Mouse (Mus musculus) WW6 (cell line): Measurements from ENCODE around the gene Coq2.

Experiments used
- DNase-seq: peaks from one replicate; pipeline ENCODE4 v3.0.0-alpha.2; 2013; ENCODE audit warnings: low read depth, low spot score

Coq2 gene

GRCm38 (mm10) chr5:100663011-100663410 lies 11.9 kb downstream of the Coq2 start:
- DNase-seq: no peak

GRCm38 (mm10) chr5:100658460-100658859 lies 16.5 kb downstream of the Coq2 start:
- DNase-seq: no peak

GRCm38 (mm10) chr5:100656352-100656751 lies 18.6 kb downstream of the Coq2 start:
- no peak for DNase-seq

GRCm38 (mm10) chr5:100652327-100652726 lies 22.6 kb downstream of the Coq2 start:
- no peak for DNase-seq

- DNase-seq: no peak
Measured at GRCm38 (mm10) chr5:100651486-100651885, 23.5 kb downstream of the Coq2 start.

- no peak for DNase-seq
Measured at GRCm38 (mm10) chr5:100650969-100651368, 24.0 kb downstream of the Coq2 start.

- no peak for DNase-seq
Measured at GRCm38 (mm10) chr5:100648546-100648945, 26.4 kb downstream of the Coq2 start.

GRCm38 (mm10) chr5:100648046-100648445 lies 26.9 kb downstream of the Coq2 start:
- no peak for DNase-seq

GRCm38 (mm10) chr5:100646558-100646957 lies 28.4 kb downstream of the Coq2 start:
- no peak for DNase-seq

GRCm38 (mm10) chr5:100643991-100644535 lies 30.9 kb downstream of the Coq2 start:
- DNase-seq: no peak

- DNase-seq: no peak
Measured at GRCm38 (mm10) chr5:100643253-100643990, 31.5 kb downstream of the Coq2 start.

GRCm38 (mm10) chr5:100642316-100642715 lies 32.6 kb downstream of the Coq2 start:
- DNase-seq: no peak

- DNase-seq: no peak
Measured at GRCm38 (mm10) chr5:100638483-100638882, 36.5 kb downstream of the Coq2 start.

GRCm38 (mm10) chr5:100636794-100637544 lies 38.0 kb downstream of the Coq2 start:
- no peak for DNase-seq

GRCm38 (mm10) chr5:100635908-100636307 lies 39.0 kb downstream of the Coq2 start:
- no peak for DNase-seq

GRCm38 (mm10) chr5:100634885-100635478 lies 40.0 kb downstream of the Coq2 start:
- DNase-seq: no peak

- DNase-seq: no peak
Measured at GRCm38 (mm10) chr5:100632540-100633129, 42.3 kb downstream of the Coq2 start.

- DNase-seq: no peak
Measured at GRCm38 (mm10) chr5:100628807-100629206, 46.1 kb downstream of the Coq2 start.

GRCm38 (mm10) chr5:100626526-100626925 lies 48.4 kb downstream of the Coq2 start:
- DNase-seq: no peak

- DNase-seq: no peak
Measured at GRCm38 (mm10) chr5:100624743-100625360, 50.1 kb downstream of the Coq2 start.

- no peak for DNase-seq
Measured at GRCm38 (mm10) chr5:100622509-100623163, 52.3 kb downstream of the Coq2 start.
